Mouse (Mus musculus): Measurements from ENCODE around the gene Gm49383.

Gm49383 gene

DNA sequence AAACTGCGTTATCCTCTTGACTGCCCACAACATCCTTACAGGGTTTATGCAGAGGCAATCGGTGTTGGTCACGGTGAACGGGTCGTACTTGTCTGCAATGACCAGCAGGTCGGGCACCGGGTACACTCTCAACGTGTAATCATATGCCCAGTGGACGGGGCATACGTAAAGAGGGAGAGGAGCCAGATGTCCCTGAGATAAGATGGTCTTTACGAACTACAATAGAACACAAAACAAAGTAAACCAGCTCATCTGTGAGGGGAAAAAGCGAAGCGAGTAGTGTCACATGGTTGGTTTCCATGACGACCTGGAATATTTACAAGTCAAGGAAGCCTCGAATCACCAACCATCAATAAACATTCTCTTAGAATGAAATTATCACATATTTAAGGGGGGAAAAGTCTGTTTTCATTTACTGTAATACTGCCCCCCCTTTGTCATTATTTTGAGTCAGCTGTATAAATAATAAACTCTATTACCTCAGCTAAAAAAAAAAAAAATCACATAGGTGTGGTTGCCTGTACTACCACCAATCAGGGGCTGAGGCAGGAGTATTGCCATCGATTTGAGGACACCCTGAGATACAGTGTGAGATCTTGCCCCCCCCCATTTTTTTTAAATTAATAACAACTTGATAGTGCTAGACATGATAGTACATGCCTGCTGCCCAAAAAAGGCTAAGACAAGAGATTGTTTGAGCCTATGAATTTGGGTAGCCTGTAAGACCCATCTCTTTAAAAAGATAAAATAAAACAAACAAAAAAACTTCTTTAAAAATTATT lies 7.3 kb upstream of the Gm49383 start, which contains the start of gene Gm49384:
Gm49384 (minus strand) TSS at position 216 of the 782 bp plus-strand sequence.
- in situ Hi-C loops (cut with MboI, MseI) = no loop called here

DNA sequence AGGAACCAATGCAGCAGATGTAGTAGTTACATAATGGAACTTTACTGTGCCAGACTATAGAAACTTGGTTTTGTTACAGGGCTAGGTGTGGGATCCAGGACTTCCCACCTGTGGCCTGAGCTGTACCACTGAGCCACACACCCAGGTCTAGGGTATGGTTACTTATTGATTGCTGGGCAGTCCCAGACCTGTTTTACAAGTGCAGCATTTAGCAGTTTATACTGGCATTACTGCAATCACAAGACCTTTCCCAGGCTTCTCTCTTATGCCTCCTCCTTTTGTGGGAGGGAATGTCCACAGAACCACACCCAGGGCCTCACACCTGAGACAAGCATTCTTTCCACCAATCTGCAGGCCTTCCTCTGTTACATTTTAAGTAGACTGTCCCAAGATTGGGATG lies 2.1 kb upstream of the Gm49383 start:
- in situ Hi-C loops (cut with MboI, MseI) = loop anchor here (25.0 kb wide), 2 partner anchors 388 to 1763 kb away; partner anchors contain the start of genes Psma3 and Vcpkmt

DNA sequence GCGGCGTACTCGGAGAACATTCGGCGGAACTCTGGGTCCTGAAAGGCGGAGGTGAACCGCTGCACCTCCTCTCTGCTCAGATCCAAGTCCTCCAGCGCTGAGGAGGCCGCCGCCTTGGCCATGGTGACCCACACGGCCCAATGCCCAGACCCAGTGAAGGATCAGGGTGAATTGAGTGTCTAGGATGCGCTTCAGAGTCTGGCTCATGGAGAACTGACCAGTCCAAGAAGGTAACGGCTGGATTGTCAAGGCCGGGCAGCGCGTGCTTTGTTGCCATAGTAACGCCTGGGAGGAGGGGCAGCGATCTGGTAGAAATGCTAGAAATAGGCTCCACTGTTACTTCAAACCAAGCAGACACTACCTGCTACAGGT lies 1.2 kb upstream of the Gm49383 start, which contains the start of gene Dnaaf2:
Dnaaf2 (minus strand) TSS at position 266 of the 372 bp plus-strand sequence.
- in situ Hi-C loops (cut with MboI, MseI) = loop anchor here (25.0 kb wide), 2 partner anchors 389 to 1764 kb away; partner anchors contain the start of genes Psma3 and Vcpkmt

DNA sequence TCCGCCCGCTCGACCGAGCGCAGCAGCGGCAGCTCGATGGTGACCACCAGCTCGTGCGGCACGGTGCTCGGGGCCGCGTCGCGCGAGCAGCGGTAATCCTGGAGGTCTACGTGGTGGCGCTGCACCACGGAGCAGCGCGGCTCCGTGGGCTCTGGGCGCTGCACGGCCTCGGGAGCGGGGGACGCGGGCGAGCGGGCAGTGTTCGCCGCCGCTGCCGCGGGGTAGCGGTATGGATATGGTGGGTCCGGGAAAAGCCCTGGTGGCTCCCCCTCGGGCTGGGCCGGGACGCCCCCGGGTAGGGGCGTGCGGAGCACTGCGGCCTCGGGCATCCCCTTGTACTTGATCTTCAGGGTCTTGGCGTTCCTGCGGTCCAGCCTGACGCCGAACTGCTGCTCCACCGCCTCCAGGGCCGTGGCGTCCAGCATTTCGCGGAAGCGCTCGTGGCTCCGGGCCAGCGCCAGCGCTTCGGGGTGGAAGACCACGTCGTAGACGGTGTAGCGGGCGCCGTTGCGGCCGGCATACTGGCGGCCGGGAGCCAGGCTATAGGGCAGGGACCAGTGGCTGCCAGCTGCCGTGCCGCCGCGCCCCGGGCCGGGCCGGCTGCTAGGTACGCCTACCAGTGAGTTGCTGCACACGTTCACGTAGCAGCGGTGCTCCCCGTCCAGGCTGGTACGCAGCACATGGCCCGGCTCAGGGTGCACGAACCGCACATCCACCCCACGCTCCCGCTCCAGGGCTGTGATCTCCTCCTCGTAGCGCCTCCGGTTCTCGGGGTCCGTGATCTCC lies 667 bp upstream of the Gm49383 start:
- in situ Hi-C loops (cut with MboI, MseI) = loop anchor here (25.0 kb wide), 2 partner anchors 390 to 1765 kb away; partner anchors contain the start of genes Psma3 and Vcpkmt

DNA sequence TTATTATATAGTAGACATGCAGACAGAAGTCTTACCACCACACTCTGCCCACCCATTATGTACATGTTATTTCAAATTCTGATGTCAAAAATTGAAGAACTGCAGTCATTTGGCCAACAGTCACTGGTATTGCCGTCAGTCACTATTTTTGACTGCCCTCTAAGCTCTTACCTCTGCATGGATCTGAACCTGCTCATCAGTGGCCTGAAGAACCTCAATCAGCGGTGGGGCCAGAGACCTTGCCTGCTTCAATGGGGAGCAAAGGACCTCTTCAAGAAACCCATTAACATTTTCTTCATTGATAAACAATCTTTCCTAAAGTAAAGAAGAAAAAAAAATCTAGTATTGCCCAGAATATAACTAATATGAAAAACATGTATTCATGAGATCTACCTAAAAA lies 4.3 kb downstream of the Gm49383 start:
- in situ Hi-C loops (cut with MboI, MseI) = loop anchor here (25.0 kb wide), 2 partner anchors 395 to 1770 kb away; partner anchors contain the start of genes Psma3 and Vcpkmt

DNA sequence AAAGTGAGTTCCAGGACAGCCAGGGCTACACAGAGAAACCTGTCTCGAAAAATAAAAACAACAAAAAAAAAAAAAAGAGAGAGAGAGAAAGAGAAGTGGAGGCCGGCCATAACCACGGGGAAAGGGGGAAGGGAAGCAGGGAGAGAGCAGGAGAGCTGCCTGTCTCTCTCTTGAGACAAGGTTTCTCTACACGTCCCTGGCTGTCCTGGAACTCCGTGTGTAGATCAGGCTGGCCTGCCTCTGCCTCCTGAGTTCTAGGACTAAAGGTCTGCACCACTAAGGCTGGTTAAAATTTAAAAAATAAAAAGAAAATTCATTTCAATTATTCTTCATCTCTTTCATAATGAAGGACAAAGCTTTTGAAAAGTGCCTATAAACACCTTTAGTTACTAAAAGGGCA lies 5.5 kb downstream of the Gm49383 start:
- in situ Hi-C loops (cut with MboI, MseI) = loop anchor here (25.0 kb wide), 2 partner anchors 396 to 1771 kb away; partner anchors contain the start of genes Psma3 and Vcpkmt

DNA sequence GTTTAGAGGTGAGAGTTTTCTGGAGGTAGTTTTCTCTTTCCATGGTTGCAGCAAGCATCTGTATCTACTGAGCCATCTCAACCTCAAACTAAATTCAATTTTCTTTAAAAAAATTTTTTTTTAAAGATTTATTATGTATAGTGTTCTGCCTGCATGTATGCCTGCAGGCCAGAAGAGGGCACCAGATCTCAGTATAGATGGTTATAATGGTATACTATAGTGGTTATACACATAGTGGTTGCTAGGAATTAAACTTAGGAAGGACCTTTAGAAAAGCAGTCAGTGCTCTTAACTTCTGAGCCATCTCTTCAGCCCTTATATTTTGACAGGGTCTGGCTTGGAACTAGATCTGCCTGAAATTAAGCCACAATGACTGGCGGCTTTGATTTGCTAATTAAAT lies 6.4 kb downstream of the Gm49383 start:
- in situ Hi-C loops (cut with MboI, MseI) = loop anchor here (25.0 kb wide), 2 partner anchors 397 to 1772 kb away; partner anchors contain the start of genes Psma3 and Vcpkmt

DNA sequence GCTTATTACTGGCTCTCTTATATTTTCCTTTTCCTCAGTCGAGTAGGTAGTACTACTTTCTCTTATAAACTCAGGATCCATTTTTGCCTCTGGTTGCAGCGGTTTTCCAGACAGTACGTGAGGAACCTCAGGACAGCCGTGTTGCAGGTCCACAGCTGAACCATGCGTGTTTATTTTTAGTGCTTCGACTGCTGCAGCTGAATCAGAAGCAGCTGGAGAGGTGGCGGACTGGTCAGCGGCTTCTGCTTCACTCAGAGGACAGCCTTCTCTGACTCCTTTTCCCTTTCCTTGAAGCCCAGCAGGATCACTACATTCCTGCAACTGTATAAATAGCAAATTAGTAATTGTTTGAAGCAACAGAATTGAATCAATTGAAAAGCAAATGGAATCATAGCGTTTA lies 6.8 kb downstream of the Gm49383 start:
- in situ Hi-C loops (cut with MboI, MseI) = loop anchor here (25.0 kb wide), 2 partner anchors 397 to 1772 kb away; partner anchors contain the start of genes Psma3 and Vcpkmt

DNA sequence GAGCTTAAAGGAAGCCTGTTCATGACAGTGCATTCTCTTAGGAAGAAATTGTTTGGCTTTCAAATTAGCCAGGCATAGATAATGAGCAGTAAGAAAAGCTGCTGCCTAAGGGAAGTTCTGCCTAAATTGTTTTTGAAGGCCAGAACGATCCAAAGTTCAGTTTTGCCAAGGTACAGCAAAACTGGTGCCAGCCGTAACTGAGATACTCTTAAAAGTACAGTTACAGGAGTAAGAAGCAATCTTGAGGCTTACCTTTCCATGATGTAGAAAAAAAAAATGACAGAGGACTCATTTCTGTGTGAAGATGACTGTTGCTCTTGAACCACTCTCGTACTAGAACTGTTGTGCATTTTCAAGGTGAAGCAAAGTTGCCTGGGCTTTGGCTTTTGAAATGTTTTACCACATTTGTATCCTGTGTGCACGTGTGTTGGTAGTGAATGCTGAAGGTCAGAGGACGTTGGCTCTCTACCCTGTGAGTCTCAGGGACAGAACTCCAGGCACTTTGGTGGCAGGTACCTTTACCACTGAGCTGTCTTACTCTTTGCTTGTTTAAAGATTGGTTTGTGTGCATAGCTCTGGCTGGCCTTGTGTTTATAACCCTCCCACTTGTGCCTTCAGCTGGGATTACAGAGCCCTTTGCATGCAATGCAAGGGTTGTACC lies 10.0 kb downstream of the Gm49383 start:
- in situ Hi-C loops (cut with MboI, MseI) = loop anchor here (25.0 kb wide), 2 partner anchors 400 to 1775 kb away; partner anchors contain the start of genes Psma3 and Vcpkmt

DNA sequence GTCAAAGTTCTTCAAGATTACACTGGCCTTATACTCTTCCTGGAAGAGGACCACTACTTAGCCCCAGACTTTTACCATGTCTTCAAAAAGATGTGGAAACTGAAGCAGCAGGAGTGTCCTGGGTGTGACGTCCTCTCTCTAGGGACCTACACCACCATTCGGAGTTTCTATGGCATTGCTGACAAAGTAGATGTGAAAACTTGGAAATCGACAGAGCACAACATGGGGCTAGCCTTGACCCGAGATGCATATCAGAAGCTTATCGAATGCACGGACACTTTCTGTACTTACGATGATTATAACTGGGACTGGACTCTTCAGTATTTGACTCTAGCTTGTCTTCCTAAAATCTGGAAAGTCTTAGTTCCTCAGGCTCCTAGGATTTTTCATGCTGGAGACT lies 11.5 kb downstream of the Gm49383 start:
- in situ Hi-C loops (cut with MboI, MseI) = loop anchor here (25.0 kb wide), 2 partner anchors 402 to 1777 kb away; partner anchors contain the start of genes Psma3 and Vcpkmt

DNA sequence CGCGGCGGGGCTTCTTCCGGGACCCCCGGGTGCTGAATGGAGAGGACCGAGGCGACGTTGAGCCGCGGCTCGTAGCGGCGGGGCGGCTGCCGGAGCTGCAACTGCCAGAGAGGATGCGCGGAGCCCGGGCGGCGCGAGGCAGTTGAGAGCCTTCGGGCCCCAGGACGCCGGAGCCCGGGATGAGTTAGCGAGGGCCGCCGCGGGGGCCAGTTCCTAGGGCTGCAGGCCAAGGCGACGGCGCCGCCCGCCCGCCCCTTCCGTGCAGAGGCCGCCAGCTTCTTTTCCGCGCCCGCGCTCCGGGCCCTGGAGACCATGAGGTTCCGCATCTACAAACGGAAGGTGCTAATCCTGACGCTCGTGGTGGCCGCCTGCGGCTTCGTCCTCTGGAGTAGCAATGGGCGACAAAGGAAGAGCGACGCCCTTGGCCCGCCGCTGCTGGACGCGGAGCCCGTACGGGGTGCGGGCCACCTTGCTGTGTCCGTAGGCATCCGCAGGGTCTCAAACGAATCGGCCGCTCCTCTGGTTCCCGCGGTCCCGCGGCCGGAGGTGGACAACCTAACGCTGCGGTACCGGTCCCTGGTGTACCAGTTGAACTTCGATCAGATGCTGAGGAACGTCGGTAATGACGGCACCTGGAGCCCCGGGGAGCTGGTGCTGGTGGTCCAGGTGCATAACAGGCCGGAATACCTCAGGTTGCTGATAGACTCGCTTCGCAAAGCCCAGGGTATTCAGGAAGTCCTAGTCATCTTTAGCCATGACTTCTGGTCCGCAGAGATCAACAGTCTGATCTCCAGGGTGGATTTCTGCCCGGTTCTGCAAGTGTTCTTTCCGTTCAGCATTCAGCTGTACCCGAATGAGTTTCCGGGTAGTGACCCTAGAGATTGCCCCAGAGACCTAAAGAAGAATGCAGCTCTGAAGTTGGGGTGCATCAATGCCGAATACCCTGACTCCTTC lies 12.3 kb downstream of the Gm49383 start:
- in situ Hi-C loops (cut with MboI, MseI) = loop anchor here (25.0 kb wide), 2 partner anchors 403 to 1778 kb away; partner anchors contain the start of genes Psma3 and Vcpkmt

DNA sequence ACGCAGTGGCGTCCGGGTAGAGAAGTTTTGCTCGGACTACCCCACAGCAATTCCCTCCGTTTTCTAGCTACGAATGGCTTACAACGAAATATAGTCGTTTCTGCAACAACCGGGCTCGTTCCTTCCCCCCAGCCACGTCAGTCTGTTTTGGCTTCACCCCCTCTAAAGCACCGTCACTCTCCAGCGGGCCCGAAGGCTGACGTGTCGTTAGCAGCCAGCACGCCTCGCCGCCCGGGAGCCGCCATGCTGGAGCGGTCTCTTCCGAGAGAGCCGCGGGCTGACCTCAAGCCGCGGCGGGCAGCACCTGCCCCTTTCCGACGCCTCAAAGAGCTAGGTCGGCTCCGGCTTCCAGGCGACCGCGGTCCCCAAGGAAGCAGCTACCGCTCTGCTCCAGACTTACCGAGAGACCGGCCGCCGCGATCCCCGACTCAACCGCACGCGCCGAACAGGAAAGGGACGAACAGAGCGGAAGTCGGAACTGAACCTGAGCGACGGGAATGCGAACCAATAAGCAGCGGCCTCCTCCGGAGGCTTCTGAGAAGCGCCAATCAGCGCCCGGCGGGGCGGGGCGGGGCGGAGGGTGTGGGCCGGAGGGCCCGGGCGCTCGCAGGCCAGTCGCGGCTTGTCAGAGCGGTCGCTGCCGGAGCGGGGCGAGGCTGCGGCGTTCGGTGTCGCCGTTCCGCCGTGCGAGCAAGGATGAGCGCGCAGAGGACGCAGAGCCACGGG lies 13.2 kb downstream of the Gm49383 start, which contains the start of the genes Rpl36al and Mgat2:
Rpl36al (minus strand) TSS at position 501 of the 726 bp plus-strand sequence.
Mgat2 (plus strand) TSS at position 575 of the 726 bp plus-strand sequence.
- in situ Hi-C loops (cut with MboI, MseI) = loop anchor here (25.0 kb wide), 2 partner anchors 404 to 1779 kb away; partner anchors contain the start of genes Psma3 and Vcpkmt

DNA sequence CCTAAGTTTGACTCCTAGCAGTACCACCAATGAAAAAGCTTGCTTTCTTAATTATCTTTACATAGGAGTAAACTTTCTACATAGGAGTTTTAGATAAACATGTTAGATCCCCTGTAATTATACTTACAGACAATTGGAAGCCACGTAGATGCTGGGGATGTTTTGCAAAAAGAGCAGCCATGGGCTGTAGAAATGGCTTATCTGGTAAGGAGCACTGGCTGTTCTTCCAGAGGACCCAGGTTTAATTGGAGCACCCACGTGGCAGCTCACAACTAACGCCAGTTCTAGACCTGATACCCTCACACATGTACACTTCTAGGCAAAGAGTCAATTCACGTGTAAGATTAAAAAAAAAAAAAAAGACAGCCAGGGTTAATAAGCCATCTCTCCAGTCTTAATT lies 15.1 kb downstream of the Gm49383 start:
- in situ Hi-C loops (cut with MboI, MseI) = loop anchor here (25.0 kb wide), 2 partner anchors 406 to 1781 kb away; partner anchors contain the start of genes Psma3 and Vcpkmt

DNA sequence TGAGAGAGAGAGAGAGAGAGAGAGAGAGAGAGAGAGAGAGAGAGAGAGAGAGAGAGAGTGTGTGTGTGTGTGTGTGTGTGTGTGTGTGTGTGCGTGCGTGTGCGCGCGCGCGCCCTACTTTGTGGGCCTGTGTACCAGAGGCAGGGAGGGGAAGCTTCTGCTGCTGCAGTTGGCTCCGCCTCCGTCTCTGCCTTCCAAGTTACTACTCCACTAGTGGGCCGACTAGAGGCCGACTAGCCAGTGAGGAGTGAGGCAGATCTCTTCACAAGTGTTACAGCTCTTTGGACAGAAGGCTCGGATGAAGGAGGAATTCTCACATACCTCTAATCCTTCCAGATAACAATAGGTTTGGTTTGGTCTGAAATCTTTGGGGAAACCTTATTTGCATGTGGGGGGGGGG lies 17.5 kb downstream of the Gm49383 start:
- in situ Hi-C loops (cut with MboI, MseI) = loop anchor here (25.0 kb wide), 2 partner anchors 408 to 1783 kb away; partner anchors contain the start of genes Psma3 and Vcpkmt

DNA sequence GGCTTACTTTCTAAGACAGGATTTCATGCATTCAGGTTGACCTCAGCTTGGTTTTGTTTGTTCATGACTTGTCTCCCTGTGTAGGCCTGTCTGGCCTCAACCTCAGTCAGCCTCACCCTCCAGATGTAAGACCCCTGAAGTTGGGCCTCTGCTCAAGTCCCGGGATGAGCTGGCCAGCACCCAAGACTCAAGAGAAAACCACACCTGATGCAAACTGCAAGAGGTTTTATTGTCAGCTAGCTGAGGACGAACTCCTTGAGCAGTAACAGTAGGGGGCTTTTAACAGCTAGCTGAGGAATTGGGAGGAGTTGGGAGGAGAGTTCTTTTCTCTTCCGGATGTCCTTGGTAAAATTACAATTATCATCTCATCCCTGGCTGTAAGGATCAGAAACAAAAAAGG lies 19.4 kb downstream of the Gm49383 start:
- in situ Hi-C loops (cut with MboI, MseI) = loop anchor here (25.0 kb wide), 2 partner anchors 410 to 1785 kb away; partner anchors contain the start of genes Psma3 and Vcpkmt

DNA sequence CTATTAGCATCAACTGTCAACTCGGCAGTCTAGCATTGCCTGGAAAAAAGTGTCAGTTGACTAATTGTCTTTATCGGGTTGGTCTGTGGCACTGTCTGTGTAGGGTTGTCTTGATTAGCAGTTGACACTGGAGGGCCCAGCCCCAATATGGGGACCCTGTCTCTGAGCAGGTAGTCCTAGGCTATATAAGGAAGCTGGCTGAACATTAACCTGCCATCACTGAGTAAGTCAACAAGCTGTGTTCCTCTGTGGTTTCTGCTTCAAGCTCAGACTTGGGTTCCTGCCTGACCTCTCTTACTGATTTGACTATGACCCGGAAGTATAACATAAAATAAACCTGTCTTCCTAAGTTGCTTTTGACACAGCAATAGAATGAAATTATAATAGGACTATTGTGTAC lies 20.9 kb downstream of the Gm49383 start:
- in situ Hi-C loops (cut with MboI, MseI) = loop anchor here (25.0 kb wide), 2 partner anchors 411 to 1786 kb away; partner anchors contain the start of genes Psma3 and Vcpkmt

DNA sequence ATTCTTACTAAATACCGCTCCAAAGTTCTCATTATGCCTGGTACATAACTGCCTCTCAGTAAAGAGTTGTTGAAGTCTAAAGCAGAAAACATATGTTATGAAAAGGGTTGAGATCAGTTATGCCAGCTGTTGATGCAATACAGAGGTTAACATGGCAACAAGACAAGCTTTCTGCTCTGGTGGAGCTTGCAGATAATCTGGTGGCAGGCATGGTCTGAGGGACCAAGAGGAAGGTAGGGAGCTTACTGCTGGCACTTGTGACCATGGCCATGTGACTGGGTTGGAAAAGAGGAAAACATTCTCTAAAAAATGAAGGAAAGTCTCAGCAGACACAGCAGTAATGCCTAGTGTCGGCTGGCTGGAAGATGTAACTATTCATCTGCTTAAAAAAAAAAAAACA lies 25.6 kb downstream of the Gm49383 start:
- in situ Hi-C loops (cut with MboI, MseI) = no loop called here

DNA sequence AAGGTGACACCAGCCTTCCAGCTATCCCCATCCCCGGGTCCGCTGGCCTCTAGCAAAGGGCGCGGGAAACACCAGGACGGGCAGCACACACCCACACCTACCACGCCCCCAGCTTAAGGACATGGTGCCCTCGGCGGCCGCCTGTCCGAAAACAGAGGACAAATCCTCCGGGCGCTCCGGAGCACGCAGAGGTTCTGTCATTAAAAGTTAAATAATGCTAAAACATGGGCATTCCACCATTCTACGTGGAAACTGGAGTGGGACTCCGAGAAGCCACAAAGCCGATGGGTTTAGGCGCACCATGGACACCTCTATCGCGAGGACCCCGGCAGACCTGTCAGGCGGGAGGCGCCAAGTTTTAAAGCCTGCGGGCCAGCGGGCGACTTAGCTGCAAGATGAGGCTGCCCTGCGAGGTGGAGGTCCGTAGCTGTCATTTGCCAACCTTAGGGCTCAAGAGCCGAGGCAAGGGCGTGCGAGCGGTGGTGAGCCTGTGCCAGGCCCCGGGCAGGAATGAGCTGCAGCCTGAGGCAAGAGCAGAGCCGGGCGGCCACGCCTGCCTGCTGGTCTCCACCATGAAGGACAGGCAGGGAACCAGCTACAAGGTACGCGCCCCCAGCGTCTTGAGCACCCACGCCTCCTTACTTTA lies 28.3 kb downstream of the Gm49383 start, which contains the start of gene Lrr1:
Lrr1 (plus strand) TSS at position 354 of the 646 bp plus-strand sequence.
- in situ Hi-C loops (cut with MboI, MseI) = loop anchor here (10.0 kb wide), 1 partner anchor 716 kb away; no protein-coding TSS in a partner anchor

Data from T-helper 1 cell (primary cell).